Mouse (Mus musculus) embryonic fibroblast, embryonic 13.5 days (primary cell): ENCODE results near the gene Lbhd2.

ENCODE experiments used
- CTCF ChIP-seq: IDR thresholded peaks from 2 replicates; pipeline ENCODE4 v1.5.1; 2011; ENCODE audit warnings: mild to moderate bottlenecking, control low read depth, low read length, moderate library complexity, borderline replicate concordance; ENCODE audit not compliant: insufficient read depth
- POLR2A ChIP-seq: IDR thresholded peaks from 2 replicates; pipeline ENCODE4 v1.6.1; 2011; ENCODE audit warnings: low read depth, mild to moderate bottlenecking, control low read depth, low read length, moderate library complexity

GRCm38 (mm10) chr12:111385883-111386641 is 20.5 kb upstream of the Lbhd2 start:
- no peak for TF ChIP-seq POLR2A
- TF ChIP-seq CTCF, result no peak
